Mouse (Mus musculus): ENCODE data around the gene Nfu1. TPM values are rescaled to one million over a fixed set of nuclear protein-coding genes. Genes with fewer than 3 reads are reported as not detected.
"Not testable (repeated sequence)": the region's sequence is repeated elsewhere in the genome, so short reads cannot be mapped to it uniquely, and the experiment has no call there.

Gene Nfu1
- polyA plus RNA-seq, 1 experiment, result 75.2 TPM

DNA sequence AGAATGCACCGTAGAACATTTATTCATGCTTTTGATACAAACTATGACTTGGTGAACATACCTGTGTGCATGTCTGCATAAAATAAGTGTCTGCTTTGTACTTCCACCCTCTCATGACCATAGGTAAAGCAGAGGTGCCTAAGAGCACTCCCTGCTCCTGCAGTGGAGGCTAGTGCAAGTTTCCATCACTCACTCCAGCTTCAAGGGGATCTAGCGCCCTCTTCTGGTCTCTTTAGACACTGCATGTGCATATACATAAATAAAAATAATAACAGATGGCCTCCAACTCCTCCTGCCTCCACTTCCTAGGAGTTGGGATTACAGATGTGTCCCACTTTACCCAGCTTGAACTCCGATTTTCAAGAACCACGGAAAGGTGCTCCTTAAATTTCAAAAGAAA, 7.9 kb downstream of the Nfu1 start:
- no peak overlapping the region for H3K27ac ChIP-seq (ENCODE audit: insufficient read depth, low read depth, low read length)
- H3K4me1 ChIP-seq (ENCODE audit: control insufficient read depth, insufficient read depth, low read length), result no peaks in the 10 kb centered on the region
- TF ChIP-seq CTCF (IDR thresholded peaks at IDR 0.05; ENCODE audit: low read depth, low read length) (peak; percentile 82), POLR2A (IDR thresholded peaks at IDR 0.05; ENCODE audit: borderline replicate concordance, low read depth, low read length) (no peak)
- no peak overlapping the region for H3K4me3 ChIP-seq (ENCODE audit: insufficient read depth, low read length)

DNA sequence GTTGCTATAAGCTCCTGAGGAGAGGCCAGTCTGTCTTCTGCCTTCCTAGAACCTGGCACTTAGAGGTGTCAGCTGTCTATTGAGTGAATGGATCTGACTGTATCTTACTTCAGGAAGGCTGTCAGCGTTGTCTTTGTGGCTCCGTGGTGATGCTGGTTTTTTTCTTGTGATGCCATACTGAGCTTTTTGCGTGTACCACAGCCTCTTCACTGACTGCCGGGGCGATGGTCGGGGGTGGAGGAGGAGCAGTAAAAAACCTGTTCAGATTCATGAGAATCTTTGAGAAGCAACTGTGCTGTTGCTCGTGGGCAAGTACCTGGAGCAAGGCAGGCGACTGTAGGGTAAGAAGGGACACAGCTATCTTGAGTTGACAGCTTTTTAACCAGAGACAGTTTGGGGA, 9.8 kb downstream of the Nfu1 start:
- TF ChIP-seq POLR2A (IDR thresholded peaks at IDR 0.05; ENCODE audit: borderline replicate concordance, low read depth, low read length) (no peak), CTCF (IDR thresholded peaks at IDR 0.05; ENCODE audit: low read depth, low read length) (no peak)
- Histone ChIP-seq H3K4me1 (ENCODE audit: control insufficient read depth, insufficient read depth, low read length) (peaks cover 2% of the 10 kb centered on the region), H3K4me3 (ENCODE audit: insufficient read depth, low read length) (no peak overlapping the region), H3K27ac (ENCODE audit: insufficient read depth, low read depth, low read length) (no peak overlapping the region)

DNA sequence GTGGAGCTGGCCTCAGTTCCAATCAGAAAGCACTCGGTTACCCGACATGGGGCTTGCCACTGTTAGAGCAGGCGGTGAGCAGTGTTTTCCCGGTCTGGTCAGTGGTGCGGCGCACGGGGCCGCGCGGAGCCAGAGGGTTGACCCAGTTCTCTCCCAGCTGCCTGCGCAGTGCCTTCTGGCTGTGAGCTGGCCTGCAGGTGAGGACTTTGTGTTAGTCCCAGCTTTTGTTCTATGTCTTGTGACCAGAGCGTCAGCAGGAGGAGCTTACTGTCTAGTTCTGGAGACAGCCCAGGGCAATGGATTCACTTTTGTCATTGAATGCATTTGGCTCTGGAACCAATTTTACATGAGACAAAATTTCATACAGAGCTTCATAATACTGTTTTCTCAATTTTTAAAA, 12.8 kb downstream of the Nfu1 start:
- no peak overlapping the region for H3K4me3 ChIP-seq (ENCODE audit: insufficient read depth, low read length)
- H3K4me1 ChIP-seq (ENCODE audit: control insufficient read depth, insufficient read depth, low read length), result peaks cover 9% of the 10 kb centered on the region
- H3K27ac ChIP-seq (ENCODE audit: insufficient read depth, low read depth, low read length), result no peak overlapping the region
- TF ChIP-seq POLR2A (IDR thresholded peaks at IDR 0.05; ENCODE audit: borderline replicate concordance, low read depth, low read length) (no peak), CTCF (IDR thresholded peaks at IDR 0.05; ENCODE audit: low read depth, low read length) (no peak)

DNA sequence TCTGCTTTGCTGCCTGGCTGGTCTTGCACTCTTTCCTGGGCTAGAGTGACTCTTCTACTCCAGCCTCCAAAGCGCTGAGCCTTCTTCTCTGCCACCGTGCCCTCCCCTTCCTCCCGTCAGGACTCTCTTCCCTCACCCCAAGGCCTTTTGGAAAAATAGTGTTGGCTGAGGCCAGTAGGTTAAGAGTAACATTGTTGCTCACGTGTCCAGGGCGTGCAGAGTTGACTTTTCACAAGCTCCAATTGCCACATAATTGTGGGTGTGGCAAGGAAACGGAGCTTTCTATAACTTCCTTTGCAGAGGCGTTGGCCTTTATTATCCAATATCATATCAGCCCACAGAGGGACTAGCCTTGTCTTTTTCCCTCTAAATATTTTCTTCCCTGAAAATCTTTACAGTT, 17.9 kb downstream of the Nfu1 start:
- no peak overlapping the region for H3K4me3 ChIP-seq (ENCODE audit: insufficient read depth, low read length)
- TF ChIP-seq CTCF (IDR thresholded peaks at IDR 0.05; ENCODE audit: low read depth, low read length) (no peak), POLR2A (IDR thresholded peaks at IDR 0.05; ENCODE audit: borderline replicate concordance, low read depth, low read length) (no peak)
- peak overlapping the region; percentile 23 for H3K27ac ChIP-seq (ENCODE audit: insufficient read depth, low read depth, low read length)
- peaks cover 28% of the 10 kb centered on the region for H3K4me1 ChIP-seq (ENCODE audit: control insufficient read depth, insufficient read depth, low read length)

DNA sequence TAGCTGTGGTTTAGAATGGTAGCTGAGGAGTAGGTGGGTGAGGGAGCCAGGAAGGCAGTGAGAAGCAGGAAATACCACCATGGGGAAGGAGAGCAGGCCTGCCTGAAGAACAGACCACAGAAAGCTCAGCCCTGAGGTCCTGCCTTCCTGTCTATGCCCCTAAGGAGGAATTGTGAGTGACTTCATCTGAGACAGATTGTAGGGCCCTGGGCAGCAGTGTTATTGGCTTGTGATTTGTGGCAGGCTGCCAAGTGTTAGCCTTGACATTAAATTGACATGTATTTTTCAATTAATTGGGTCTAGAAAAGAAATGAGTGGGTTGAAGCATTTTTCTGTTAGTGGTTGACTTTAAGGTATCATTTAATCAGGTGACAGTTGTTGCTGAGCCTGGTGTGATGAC, 19.8 kb downstream of the Nfu1 start:
- TF ChIP-seq CTCF (IDR thresholded peaks at IDR 0.05; ENCODE audit: low read depth, low read length) (no peak), POLR2A (IDR thresholded peaks at IDR 0.05; ENCODE audit: borderline replicate concordance, low read depth, low read length) (no peak)

DNA sequence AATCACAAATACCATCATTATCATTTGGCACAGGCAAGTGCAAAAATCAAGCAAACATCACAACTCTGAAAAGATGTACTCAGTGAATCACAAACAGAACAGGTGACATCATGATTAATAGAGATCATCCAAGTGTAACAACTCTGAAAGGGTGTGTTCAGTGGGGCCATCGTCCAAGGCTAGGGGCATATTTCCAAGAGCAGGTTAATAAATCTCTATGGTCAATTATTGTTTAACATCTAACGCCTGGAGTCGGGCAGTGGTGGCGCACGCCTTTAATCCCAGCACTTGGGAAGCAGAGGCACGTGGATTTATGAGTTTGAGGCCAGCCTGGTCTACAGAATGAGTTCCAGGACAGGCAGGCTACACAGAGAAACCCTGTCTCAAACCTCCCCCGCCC, 22.3 kb downstream of the Nfu1 start:
- peaks cover 24% of the 10 kb centered on the region for H3K4me1 ChIP-seq (ENCODE audit: control insufficient read depth, insufficient read depth, low read length)
- H3K27ac ChIP-seq (ENCODE audit: insufficient read depth, low read depth, low read length); H3K4me3 ChIP-seq (ENCODE audit: insufficient read depth, low read length): not testable (repeated sequence)

More for the DNA sequence above, 19.8 kb downstream of the Nfu1 start:
- Histone ChIP-seq H3K4me1 (ENCODE audit: control insufficient read depth, insufficient read depth, low read length) (peaks cover 26% of the 10 kb centered on the region), H3K27ac (ENCODE audit: insufficient read depth, low read depth, low read length) (no peak overlapping the region), H3K4me3 (ENCODE audit: insufficient read depth, low read length) (no peak overlapping the region)

DNA sequence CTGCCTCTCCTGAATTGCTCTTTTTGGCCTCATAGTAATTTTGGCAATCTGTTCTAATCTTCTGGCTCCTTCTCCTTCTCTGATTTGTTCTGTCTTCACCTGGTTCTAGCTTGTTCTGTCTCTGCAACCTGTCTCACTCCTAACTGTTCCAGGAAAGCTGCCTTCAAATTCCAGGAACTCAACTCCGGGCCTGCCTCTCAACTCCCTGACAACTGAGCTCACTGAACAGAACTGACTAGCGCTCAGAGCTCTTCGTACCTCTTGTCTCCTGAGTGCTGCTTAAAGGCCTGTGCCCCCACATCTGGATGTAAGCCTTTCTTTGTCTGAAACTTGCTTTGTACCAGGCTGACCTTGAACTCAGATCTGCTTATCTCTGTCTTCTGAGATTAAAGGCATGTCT, 23.4 kb downstream of the Nfu1 start:
- Histone ChIP-seq H3K4me3 (ENCODE audit: insufficient read depth, low read length) (no peak overlapping the region), H3K4me1 (ENCODE audit: control insufficient read depth, insufficient read depth, low read length) (peaks cover 16% of the 10 kb centered on the region), H3K27ac (ENCODE audit: insufficient read depth, low read depth, low read length) (no peak overlapping the region)
- no peak for TF ChIP-seq CTCF (IDR thresholded peaks at IDR 0.05; ENCODE audit: low read depth, low read length)
- TF ChIP-seq POLR2A (IDR thresholded peaks at IDR 0.05; ENCODE audit: borderline replicate concordance, low read depth, low read length), result no peak

DNA sequence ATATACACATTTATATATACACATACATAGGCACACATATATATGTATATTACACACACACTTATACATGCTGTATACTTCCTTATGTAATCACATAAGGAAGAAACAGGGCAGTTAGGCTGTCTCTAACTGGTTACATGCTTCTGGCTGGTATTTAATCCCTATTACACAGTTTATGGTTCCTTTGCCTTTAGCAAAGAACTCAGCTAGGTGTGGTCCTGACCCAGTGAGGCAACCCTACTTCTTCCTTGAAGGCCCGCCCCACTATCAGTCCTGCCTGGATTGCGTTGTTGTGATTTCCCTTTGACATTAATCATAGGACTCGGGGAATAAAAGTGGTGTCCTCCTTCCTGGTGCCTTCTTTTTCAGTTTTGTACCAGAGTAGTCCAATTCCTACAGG, 25.4 kb downstream of the Nfu1 start:
- Histone ChIP-seq H3K4me1 (ENCODE audit: control insufficient read depth, insufficient read depth, low read length) (peaks cover 11% of the 10 kb centered on the region), H3K4me3 (ENCODE audit: insufficient read depth, low read length) (no peak overlapping the region), H3K27ac (ENCODE audit: insufficient read depth, low read depth, low read length) (no peak overlapping the region)
- no peak for TF ChIP-seq CTCF (IDR thresholded peaks at IDR 0.05; ENCODE audit: low read depth, low read length)
- no peak for TF ChIP-seq POLR2A (IDR thresholded peaks at IDR 0.05; ENCODE audit: borderline replicate concordance, low read depth, low read length)

DNA sequence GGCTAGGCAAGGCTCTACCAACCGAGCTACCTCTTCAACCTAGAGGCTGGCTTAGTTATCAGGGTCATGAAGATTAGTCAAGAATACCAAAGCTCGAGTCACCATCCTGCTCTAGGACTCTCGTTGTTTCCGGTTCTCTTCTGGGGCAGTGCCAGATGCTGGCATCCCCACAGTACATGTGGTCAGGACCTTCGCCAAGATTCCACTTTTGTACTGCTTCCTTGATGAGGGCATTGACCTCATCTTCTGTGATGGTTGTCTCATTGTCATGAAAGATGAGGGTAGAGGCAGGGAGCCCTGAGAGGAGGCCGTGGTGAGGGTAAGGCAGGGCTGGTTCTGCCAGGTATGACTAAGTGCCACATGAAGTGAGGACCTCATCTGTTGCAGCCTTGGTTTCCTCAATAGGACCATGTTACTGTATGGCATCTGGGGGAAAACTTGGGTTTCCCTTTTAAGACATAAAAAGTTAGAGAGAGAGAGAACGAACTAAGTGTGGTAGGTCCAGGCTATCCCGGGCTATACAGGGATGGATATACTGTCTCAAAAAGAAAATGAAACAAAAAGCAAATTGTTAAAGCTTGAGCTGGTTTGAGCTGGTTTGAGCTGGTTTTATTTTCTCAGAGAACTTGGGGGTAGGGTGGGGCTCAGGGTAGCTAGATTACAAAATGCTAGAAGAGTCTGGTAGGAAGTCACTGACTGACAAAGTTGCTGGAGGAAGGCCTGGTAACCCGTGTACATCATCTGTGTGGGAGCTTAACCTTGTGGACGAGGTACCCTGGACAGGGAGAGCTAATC, 29.0 kb downstream of the Nfu1 start:
- Histone ChIP-seq H3K27ac (ENCODE audit: insufficient read depth, low read depth, low read length) (no peak overlapping the region), H3K4me3 (ENCODE audit: insufficient read depth, low read length) (no peak overlapping the region), H3K4me1 (ENCODE audit: control insufficient read depth, insufficient read depth, low read length) (peaks cover 11% of the 10 kb centered on the region)
- TF ChIP-seq POLR2A (IDR thresholded peaks at IDR 0.05; ENCODE audit: borderline replicate concordance, low read depth, low read length) (no peak), CTCF (IDR thresholded peaks at IDR 0.05; ENCODE audit: low read depth, low read length) (no peak)

DNA sequence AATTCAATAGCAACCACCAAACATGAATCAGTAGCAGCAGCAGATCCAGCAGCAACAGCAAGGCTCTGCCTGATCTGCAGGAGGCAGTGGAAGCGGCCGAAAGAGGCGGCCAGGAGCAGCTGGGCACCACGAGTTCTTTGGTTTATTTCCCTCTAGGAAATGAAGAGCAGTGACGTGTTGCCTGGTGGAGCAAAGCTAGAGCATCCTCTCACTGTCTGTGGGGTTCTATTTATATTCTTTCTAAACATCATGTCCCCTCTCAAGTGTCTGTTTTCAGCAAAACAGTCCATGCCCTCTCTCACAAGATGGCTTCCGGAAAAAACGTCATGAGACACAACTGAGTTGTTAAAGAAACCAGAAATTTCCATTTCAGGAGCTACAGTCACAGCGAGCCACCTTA, 30.1 kb downstream of the Nfu1 start:
- no peak overlapping the region for H3K4me3 ChIP-seq (ENCODE audit: insufficient read depth, low read length)
- H3K4me1 ChIP-seq (ENCODE audit: control insufficient read depth, insufficient read depth, low read length), result peaks cover 17% of the 10 kb centered on the region
- H3K27ac ChIP-seq (ENCODE audit: insufficient read depth, low read depth, low read length), result no peak overlapping the region
- TF ChIP-seq POLR2A (IDR thresholded peaks at IDR 0.05; ENCODE audit: borderline replicate concordance, low read depth, low read length), result no peak
- no peak for TF ChIP-seq CTCF (IDR thresholded peaks at IDR 0.05; ENCODE audit: low read depth, low read length)
